Mouse (Mus musculus): ENCODE results near the gene Olfr782. TPM values are rescaled to one million over a fixed set of nuclear protein-coding genes. Genes with fewer than 3 reads are reported as not detected.
"Not testable (repeated sequence)": the region's sequence is repeated elsewhere in the genome, so short reads cannot be mapped to it uniquely, and the experiment has no call there.

The Olfr782 gene
- polyA plus RNA-seq (2012; fragmentation: generic; extraction: Trizol), result not detected

GRCm38 (mm10) chr10:129348550-129348949, at the start of gene Olfr782:
Olfr782 (plus strand) TSS chr10:129348850.
- H3ac ChIP-seq (ENCODE audit: control insufficient read depth, insufficient read length), result no peak within 1 kb of the TSS
- TF ChIP-seq MYOG (IDR thresholded peaks at IDR 0.05; ENCODE audit: control insufficient read depth in 1 of 3, insufficient read depth in 1 of 3, insufficient read length in 2 of 3, low read depth in 2 of 3), result no peak
- TF ChIP-seq MYOD1 (IDR thresholded peaks at IDR 0.05; ENCODE audit: control insufficient read depth in 1 of 3, insufficient read length in 2 of 3, low read depth in 2 of 3), result no peak
- no peak for TF ChIP-seq USF1 (IDR thresholded peaks at IDR 0.05; ENCODE audit: low read depth)
- TF ChIP-seq TCF3 (IDR thresholded peaks at IDR 0.05; ENCODE audit: insufficient read length, low read depth), result no peak
- TF ChIP-seq E2F4 (IDR thresholded peaks at IDR 0.05; ENCODE audit: insufficient read depth), result no peak
- TF ChIP-seq REST (IDR thresholded peaks at IDR 0.05; ENCODE audit: insufficient read depth, insufficient read length), result no peak
- TF ChIP-seq TCF12 (IDR thresholded peaks at IDR 0.05; ENCODE audit: insufficient read depth, poor library complexity, severe bottlenecking), result no peak
- no peak for TF ChIP-seq SRF (IDR thresholded peaks at IDR 0.05; ENCODE audit: control insufficient read depth, insufficient read length, low read depth)
- no peak for TF ChIP-seq CEBPB (IDR thresholded peaks at IDR 0.05; ENCODE audit: insufficient read depth, poor library complexity, severe bottlenecking)
- TF ChIP-seq POLR2AphosphoS2 (IDR thresholded peaks at IDR 0.05; ENCODE audit: insufficient read length, low read depth), result no peak
- no peak for TF ChIP-seq POLR2A (IDR thresholded peaks at IDR 0.05; ENCODE audit: insufficient read length, low read depth)
- H3K4me2 ChIP-seq (ENCODE audit: low read depth), result no peak within 1 kb of the TSS
- no peaks in the 10 kb centered on the region for H3K79me2 ChIP-seq (ENCODE audit: control insufficient read depth, insufficient read depth)
- no peak within 1 kb of the TSS for H3K4me3 ChIP-seq
- H3K36me3 ChIP-seq (ENCODE audit: control insufficient read depth, insufficient read depth), result no peaks in the 10 kb centered on the region
- no peaks in the 10 kb centered on the region for H3K27me3 ChIP-seq (ENCODE audit: control insufficient read depth, insufficient read depth, insufficient read length)

DNA sequence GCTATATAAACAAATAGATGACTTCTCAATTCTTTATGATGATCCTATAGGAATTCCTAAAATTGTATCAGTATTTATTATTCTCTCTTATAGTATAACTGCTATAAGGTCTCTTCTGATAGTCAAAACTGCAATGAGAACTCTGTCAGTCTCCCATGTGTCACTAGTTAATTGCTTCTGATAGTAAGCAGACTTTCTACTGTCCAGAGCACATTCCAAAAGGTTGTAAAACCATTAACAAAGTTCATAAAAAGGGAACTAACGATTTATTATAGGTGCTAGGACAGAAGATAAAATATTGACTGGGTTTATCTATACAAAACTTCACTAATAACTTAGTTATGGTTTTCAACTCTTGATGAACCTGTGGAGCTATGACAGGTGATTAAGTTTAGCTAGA, 35.7 kb upstream of the Olfr782 start:
- not testable (repeated sequence) for H3K27me3 ChIP-seq (ENCODE audit: control insufficient read depth, insufficient read depth, insufficient read length); H3ac ChIP-seq (ENCODE audit: control insufficient read depth, insufficient read length); H3K4me2 ChIP-seq (ENCODE audit: low read depth); H3K79me2 ChIP-seq (ENCODE audit: control insufficient read depth, insufficient read depth); H3K4me3 ChIP-seq; H3K36me3 ChIP-seq (ENCODE audit: control insufficient read depth, insufficient read depth)

DNA sequence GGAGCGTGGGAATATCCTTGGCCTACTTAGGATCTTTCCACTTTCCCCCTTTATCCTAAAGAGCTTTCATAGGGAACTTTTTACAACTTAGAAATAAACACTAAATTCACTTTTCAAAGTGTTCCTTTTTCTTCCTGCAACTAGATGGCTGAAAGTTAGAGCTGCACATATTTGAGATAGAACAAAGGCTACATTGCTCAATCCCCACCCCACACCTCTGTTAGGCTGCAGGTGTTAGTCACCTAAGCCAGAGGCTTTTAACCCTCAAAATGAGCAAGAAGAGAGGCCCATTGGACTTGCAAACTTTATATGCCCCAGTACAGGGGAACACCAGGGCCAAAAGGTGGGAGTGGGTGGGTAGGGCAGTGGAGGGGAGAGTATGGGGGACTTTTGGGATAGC, 35.1 kb upstream of the Olfr782 start:
- not testable (repeated sequence) for H3K27me3 ChIP-seq (ENCODE audit: control insufficient read depth, insufficient read depth, insufficient read length); H3K4me2 ChIP-seq (ENCODE audit: low read depth); H3K36me3 ChIP-seq (ENCODE audit: control insufficient read depth, insufficient read depth); H3K4me3 ChIP-seq; H3ac ChIP-seq (ENCODE audit: control insufficient read depth, insufficient read length); H3K79me2 ChIP-seq (ENCODE audit: control insufficient read depth, insufficient read depth)

- no peaks in the 10 kb centered on the region for H3K36me3 ChIP-seq (ENCODE audit: control insufficient read depth, insufficient read depth)
- TF ChIP-seq MYOG (IDR thresholded peaks at IDR 0.05; ENCODE audit: control insufficient read depth in 1 of 3, insufficient read depth in 1 of 3, insufficient read length in 2 of 3, low read depth in 2 of 3) (no peak), POLR2A (IDR thresholded peaks at IDR 0.05; ENCODE audit: insufficient read length, low read depth) (no peak), SRF (IDR thresholded peaks at IDR 0.05; ENCODE audit: control insufficient read depth, insufficient read length, low read depth) (no peak), TCF3 (IDR thresholded peaks at IDR 0.05; ENCODE audit: insufficient read length, low read depth) (no peak), REST (IDR thresholded peaks at IDR 0.05; ENCODE audit: insufficient read depth, insufficient read length) (no peak), MAX (IDR thresholded peaks at IDR 0.05; ENCODE audit: low read depth) (no peak), POLR2AphosphoS2 (IDR thresholded peaks at IDR 0.05; ENCODE audit: insufficient read length, low read depth) (no peak), MYOD1 (IDR thresholded peaks at IDR 0.05; ENCODE audit: control insufficient read depth in 1 of 3, insufficient read length in 2 of 3, low read depth in 2 of 3) (no peak), TCF12 (IDR thresholded peaks at IDR 0.05; ENCODE audit: insufficient read depth, poor library complexity, severe bottlenecking) (no peak), CEBPB (IDR thresholded peaks at IDR 0.05; ENCODE audit: insufficient read depth, poor library complexity, severe bottlenecking) (no peak)
- H3K4me2 ChIP-seq (ENCODE audit: low read depth), result no peak within 1 kb of the TSS
- H3ac ChIP-seq (ENCODE audit: control insufficient read depth, insufficient read length), result no peak within 1 kb of the TSS
- no peaks in the 10 kb centered on the region for H3K27me3 ChIP-seq (ENCODE audit: control insufficient read depth, insufficient read depth, insufficient read length)
- no peak within 1 kb of the TSS for H3K4me3 ChIP-seq
- no peaks in the 10 kb centered on the region for H3K79me2 ChIP-seq (ENCODE audit: control insufficient read depth, insufficient read depth)
Measured at GRCm38 (mm10) chr10:129317817-129318216, 30.8 kb upstream of the Olfr782 start, which contains the start of gene Olfr780. Olfr780 (plus strand) TSS chr10:129318117.

GRCm38 (mm10) chr10:129328554-129328953, 20.1 kb upstream of the Olfr782 start, which contains the start of gene Olfr781:
Olfr781 (plus strand) TSS chr10:129328854.
- Histone ChIP-seq H3ac (ENCODE audit: control insufficient read depth, insufficient read length) (no peak within 1 kb of the TSS), H3K27me3 (ENCODE audit: control insufficient read depth, insufficient read depth, insufficient read length) (no peaks in the 10 kb centered on the region), H3K4me2 (ENCODE audit: low read depth) (no peak within 1 kb of the TSS), H3K4me3 (no peak within 1 kb of the TSS), H3K79me2 (ENCODE audit: control insufficient read depth, insufficient read depth) (no peaks in the 10 kb centered on the region), H3K36me3 (ENCODE audit: control insufficient read depth, insufficient read depth) (no peaks in the 10 kb centered on the region)
- TF ChIP-seq MAX (IDR thresholded peaks at IDR 0.05; ENCODE audit: low read depth) (no peak), SRF (IDR thresholded peaks at IDR 0.05; ENCODE audit: control insufficient read depth, insufficient read length, low read depth) (no peak), TCF3 (IDR thresholded peaks at IDR 0.05; ENCODE audit: insufficient read length, low read depth) (no peak), CEBPB (IDR thresholded peaks at IDR 0.05; ENCODE audit: insufficient read depth, poor library complexity, severe bottlenecking) (no peak), POLR2AphosphoS2 (IDR thresholded peaks at IDR 0.05; ENCODE audit: insufficient read length, low read depth) (no peak), POLR2A (IDR thresholded peaks at IDR 0.05; ENCODE audit: insufficient read length, low read depth) (no peak), USF1 (IDR thresholded peaks at IDR 0.05; ENCODE audit: low read depth) (no peak), E2F4 (IDR thresholded peaks at IDR 0.05; ENCODE audit: insufficient read depth) (no peak), MYOG (IDR thresholded peaks at IDR 0.05; ENCODE audit: control insufficient read depth in 1 of 3, insufficient read depth in 1 of 3, insufficient read length in 2 of 3, low read depth in 2 of 3) (no peak), TCF12 (IDR thresholded peaks at IDR 0.05; ENCODE audit: insufficient read depth, poor library complexity, severe bottlenecking) (no peak), MYOD1 (IDR thresholded peaks at IDR 0.05; ENCODE audit: control insufficient read depth in 1 of 3, insufficient read length in 2 of 3, low read depth in 2 of 3) (no peak), REST (IDR thresholded peaks at IDR 0.05; ENCODE audit: insufficient read depth, insufficient read length) (no peak)

DNA sequence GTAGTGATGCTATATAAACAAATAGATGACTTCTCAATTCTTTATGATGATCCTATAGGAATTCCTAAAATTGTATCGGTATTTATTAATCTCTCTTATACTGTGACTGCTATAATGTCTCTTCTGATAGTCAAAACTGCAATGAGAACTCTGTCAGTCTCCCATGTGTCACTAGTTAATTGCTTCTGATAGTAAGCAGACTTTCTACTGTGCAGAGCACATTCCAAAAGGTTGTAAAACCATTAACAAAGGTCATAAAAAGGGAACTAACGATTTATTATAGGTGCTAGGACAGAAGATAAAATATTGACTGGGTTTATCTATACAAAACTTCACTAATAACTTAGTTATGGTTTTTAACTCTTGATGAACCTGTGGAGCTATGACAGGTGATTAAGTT, 3.8 kb downstream of the Olfr782 start:
- H3K36me3 ChIP-seq (ENCODE audit: control insufficient read depth, insufficient read depth); H3K4me3 ChIP-seq; H3K4me2 ChIP-seq (ENCODE audit: low read depth); H3K79me2 ChIP-seq (ENCODE audit: control insufficient read depth, insufficient read depth); H3K27me3 ChIP-seq (ENCODE audit: control insufficient read depth, insufficient read depth, insufficient read length); H3ac ChIP-seq (ENCODE audit: control insufficient read depth, insufficient read length): not testable (repeated sequence)

- not testable (repeated sequence) for H3K27me3 ChIP-seq (ENCODE audit: control insufficient read depth, insufficient read depth, insufficient read length); H3K36me3 ChIP-seq (ENCODE audit: control insufficient read depth, insufficient read depth); H3K4me3 ChIP-seq; H3K79me2 ChIP-seq (ENCODE audit: control insufficient read depth, insufficient read depth); H3ac ChIP-seq (ENCODE audit: control insufficient read depth, insufficient read length)
- peak overlapping the region; percentile 44 for H3K4me2 ChIP-seq (ENCODE audit: low read depth)
Measured at GRCm38 (mm10) chr10:129356496-129356895, 7.8 kb downstream of the Olfr782 start.

All from myocyte (in vitro differentiated cells).